Mouse (Mus musculus): ENCODE data around the gene Sec14l1.

Sec14l1 gene

GRCm38 (mm10) chr11:117194475-117194937, 79.5 kb downstream of the Sec14l1 start:
- DNase-seq, result no peak

GRCm38 (mm10) chr11:117195616-117196015, 80.6 kb downstream of the Sec14l1 start:
- DNase-seq, result no peak

- DNase-seq, result no peak
Observed at GRCm38 (mm10) chr11:117196681-117197080, 81.7 kb downstream of the Sec14l1 start.

- DNase-seq, result no peak
Observed at GRCm38 (mm10) chr11:117198122-117198521, 83.2 kb downstream of the Sec14l1 start.

GRCm38 (mm10) chr11:117199282-117200175, 84.6 kb downstream of the Sec14l1 start, which contains the start of gene Sept9:
Gene Sept9 (plus strand): TSS chr11:117199661.
- peak; percentile 48 to 61 for DNase-seq

GRCm38 (mm10) chr11:117201846-117202245, 86.9 kb downstream of the Sec14l1 start:
- no peak for DNase-seq

DNA sequence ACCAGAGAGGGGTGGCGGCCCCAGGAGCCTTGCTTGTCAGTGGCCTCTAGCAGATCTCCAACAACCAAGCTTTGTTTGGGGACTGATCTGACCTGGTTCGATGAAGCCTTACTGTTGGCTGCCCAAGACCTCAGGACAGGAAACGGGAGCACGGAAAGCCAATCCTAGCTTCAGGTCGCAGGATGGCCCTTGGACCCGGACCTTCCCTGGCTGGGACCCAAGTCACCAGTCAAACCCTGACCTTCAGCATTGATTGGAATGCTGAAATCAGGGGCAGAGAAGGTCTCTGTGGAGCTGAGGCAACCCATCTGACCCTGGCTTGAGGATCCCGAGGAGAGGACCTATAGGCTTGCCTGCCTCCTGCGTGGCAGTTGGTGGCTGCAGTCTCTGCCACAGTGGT, 89.6 kb downstream of the Sec14l1 start:
- no peak for DNase-seq

- DNase-seq, result no peak
Observed at GRCm38 (mm10) chr11:117205042-117205441, 90.1 kb downstream of the Sec14l1 start.

DNA sequence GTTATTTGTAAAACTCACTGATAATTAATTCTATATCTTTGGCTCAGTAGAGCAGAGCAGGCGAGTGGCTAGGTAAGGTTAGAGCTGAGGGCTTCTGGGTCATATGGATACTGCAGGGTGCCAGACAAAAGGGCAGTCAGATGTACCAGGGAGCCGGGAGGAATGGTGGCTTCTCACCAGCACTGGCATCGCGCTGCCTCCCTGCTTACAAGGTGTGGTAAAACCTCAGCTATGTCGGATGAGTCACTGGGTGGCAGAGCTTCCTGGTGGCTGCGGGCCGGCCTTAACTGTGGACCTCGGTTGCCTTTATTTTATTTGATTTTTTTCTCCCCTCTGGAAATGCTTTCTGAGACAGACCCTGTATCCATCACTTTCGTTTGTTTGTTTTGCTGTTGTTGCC, 90.5 kb downstream of the Sec14l1 start:
- no peak for DNase-seq

- DNase-seq, result no peak
Observed at GRCm38 (mm10) chr11:117207436-117207835, 92.5 kb downstream of the Sec14l1 start.

GRCm38 (mm10) chr11:117208151-117208673, 93.2 kb downstream of the Sec14l1 start:
- DNase-seq, result no peak

Data from lung, postnatal 4 days (tissue).